Mouse (Mus musculus) frontal cortex, postnatal 10 days (tissue): ENCODE measurements at regions not wholly inside any gene's neighbourhood (a gene's known extent, or its start where the extent isn't known, plus 50 kb on each side); places are given as distances from the start of the nearest gene placed in this dataset.

ENCODE experiments used
- DNase-seq, 2 experiments: peaks; one replicate each; pipeline ENCODE4 v3.0.0; 2022; ENCODE audit warnings: low spot score in 2 of 2, mixed read lengths in 1 of 2

DNA sequence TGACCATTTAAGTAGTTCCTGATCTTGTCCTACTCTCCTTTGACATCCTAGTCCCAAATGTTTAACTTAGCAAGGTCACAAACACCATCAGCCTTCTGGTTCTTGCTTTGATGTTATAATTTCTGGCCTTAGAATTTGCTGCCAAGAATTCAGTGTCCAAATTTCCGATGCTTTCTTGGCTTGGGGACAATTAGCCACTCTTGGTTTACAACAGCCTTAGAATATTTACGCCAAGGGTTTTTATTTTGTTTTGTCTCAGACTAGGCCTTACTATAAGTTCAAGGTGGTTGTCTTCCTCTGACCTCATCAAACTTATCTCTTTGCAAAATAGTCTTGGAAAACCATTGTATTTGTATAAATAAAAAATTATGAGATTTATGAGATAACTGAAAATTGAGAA, 322.4 kb downstream of the Tfec start:
- DNase-seq: no peak

DNA sequence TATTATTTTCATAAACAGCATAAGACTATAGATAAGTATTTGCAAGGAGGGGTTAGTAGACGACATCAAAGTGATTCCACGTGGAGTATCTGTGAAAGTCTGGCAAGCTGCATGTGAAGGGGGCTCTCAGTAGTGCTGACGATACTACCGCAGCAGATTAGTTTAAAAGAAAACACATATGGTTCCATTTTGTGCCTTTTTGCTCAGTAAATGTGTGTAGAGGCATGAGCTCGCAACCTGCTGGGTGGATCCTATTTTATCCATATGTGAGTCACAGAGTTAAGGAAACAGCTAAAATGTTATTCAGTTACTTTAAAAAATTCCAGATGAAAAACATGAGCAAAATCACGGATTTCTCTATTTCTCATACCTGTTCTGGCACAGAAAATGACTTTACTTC, 325.4 kb downstream of the Tfec start:
- DNase-seq: no peak

GRCm38 (mm10) chr6:16551945-16552673, 346.1 kb downstream of the Tfec start:
- no peak for DNase-seq

- DNase-seq: no peak
These were observed 347.1 kb downstream of the Tfec start for GRCm38 (mm10) chr6:16551131-16551530.

DNA sequence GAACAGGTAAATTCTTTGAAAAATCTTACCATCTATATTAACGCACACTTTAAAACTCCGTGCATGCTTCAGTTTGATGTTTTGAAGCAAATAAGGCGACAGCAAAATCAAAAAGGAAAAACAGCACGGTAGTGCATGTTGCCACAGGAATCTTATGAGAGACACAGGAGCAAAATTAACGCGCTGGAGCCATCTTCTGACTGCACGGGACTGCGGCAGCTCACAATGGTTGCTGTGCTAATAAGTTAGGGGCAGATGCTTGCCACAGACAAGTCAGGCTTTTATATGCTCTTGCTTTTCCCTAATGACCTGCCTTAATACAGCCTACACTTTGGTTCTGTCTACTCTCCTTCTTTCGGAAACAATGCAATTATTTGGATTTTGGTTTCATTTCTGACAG, 347.8 kb downstream of the Tfec start:
- DNase-seq: peak in 1 of 2 experiments; percentile 44

- DNase-seq: no peak
These were observed 384.2 kb downstream of the Tfec start for GRCm38 (mm10) chr6:16514054-16514453.

- no peak for DNase-seq
These were observed 384.7 kb downstream of the Tfec start for GRCm38 (mm10) chr6:16513541-16513940.

DNA sequence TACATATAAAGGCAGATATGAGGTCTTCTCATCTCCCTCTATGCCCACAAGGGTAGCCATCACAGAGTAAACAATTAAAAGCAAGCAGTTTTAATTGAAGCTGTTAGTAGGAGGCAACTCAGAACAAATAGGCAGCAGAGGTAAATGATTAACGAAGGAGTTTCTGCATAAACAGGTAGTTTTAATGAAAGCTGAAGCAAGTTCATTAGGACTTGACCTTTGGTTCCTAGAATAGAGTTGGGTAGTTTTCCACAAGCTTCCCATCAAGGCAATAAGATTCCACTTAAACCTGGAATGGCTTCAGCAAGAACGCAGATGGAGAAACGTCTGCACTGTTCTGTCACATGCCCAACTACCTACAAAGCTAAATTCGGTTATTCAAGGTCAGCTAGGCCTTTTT, 394.4 kb downstream of the Tfec start:
- no peak for DNase-seq

- DNase-seq: peak; percentile 18
These were observed 411.1 kb downstream of the Tfec start for GRCm38 (mm10) chr6:16487015-16487630.

- no peak for DNase-seq
These were observed 414.9 kb downstream of the Tfec start for GRCm38 (mm10) chr6:16483295-16483694.

DNA sequence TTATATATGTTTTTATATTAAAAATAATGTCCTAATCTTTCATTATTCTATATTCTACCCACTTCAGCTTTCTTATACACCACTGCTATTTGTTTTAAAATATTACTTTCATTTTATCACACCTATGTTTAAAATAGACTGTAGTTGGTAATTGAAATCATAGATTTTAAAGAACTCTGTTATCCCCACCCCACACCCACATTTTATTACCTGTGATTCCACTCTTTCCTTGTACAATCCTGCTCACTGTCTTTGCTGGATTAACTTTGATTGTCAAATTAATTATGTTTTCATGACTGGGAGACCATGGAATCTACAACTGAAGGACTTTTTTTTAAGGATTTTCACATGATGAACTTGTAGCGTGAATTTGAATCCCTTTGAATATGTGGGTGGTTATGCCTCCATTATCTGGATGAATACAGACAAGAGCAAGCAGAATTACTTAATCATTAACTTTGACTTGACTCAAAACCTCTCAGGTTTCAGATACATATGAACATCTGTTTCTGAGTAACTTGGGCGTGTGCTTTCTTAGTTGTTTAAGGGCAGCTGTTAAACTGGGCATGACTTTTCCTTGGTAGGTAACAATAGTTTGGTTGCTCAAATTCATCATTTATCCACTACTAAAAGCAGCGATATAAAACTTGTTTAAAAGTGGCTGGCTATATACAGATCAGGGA, 429.4 kb downstream of the Tfec start:
- DNase-seq: no peak

GRCm38 (mm10) chr6:16458279-16458678, 440.0 kb downstream of the Tfec start:
- no peak for DNase-seq
